Mouse (Mus musculus) brown adipose tissue, adult 24 weeks (tissue): ENCODE measurements around the gene Btf3l4. TPM values are rescaled to one million over a fixed set of nuclear protein-coding genes. Genes with fewer than 3 reads are reported as not detected.

Experiments used
- H3K27ac ChIP-seq: fragments of 200-500 bp; replicated peaks from 2 replicates; pipeline ENCODE4 v1.5.1; 2012; ENCODE audit warnings: low read depth, mild to moderate bottlenecking, low read length
- H3K4me1 ChIP-seq: fragments of 200-500 bp; 2 replicates; pipeline ENCODE4 v1.6.1; 2012; ENCODE audit warnings: low read length, mixed read lengths; ENCODE audit not compliant: control insufficient read depth, insufficient read depth, insufficient read length
- H3K4me3 ChIP-seq: fragments of 200-500 bp; 2 replicates; pipeline ENCODE4 v1.5.1; 2012; ENCODE audit warnings: low read depth, mild to moderate bottlenecking, low read length, moderate library complexity; ENCODE audit not compliant: insufficient read depth
- polyA plus RNA-seq: library from polyadenylated mRNA; stranded (reverse); fragments of >200 nt; gene quantifications from 2 replicates; pipeline ENCODE4 v1.2.4, GENCODE M21; 2012; ENCODE audit not compliant: missing spikeins, insufficient read depth, insufficient read length

The Btf3l4 gene
- polyA plus RNA-seq, result 142 and 218 TPM in 2 replicates

GRCm38 (mm10) chr4:108832916-108833827 lies at the start of gene Btf3l4:
Btf3l4 (minus strand) TSS chr4:108833614.
- H3K27ac ChIP-seq, result peak within 1 kb of the TSS; percentile 98
- H3K4me1 ChIP-seq, result peaks cover 5% of the 10 kb centered on the region; the same call in 1 of the 2 replicates
- peak within 1 kb of the TSS; percentile 98 for H3K4me3 ChIP-seq

- H3K4me3 ChIP-seq, result peak within 1 kb of the TSS; percentile 47
- no peak within 1 kb of the TSS for H3K27ac ChIP-seq
- H3K4me1 ChIP-seq, result no peaks in the 10 kb centered on the region; the same call in 1 of the 2 replicates
Measured at GRCm38 (mm10) chr4:108878963-108879822, 45.8 kb upstream of the Btf3l4 start, which contains the start of gene Rab3b. Rab3b (plus strand) TSS chr4:108879063.

- Histone ChIP-seq H3K4me1 (no peaks in the 10 kb centered on the region; the same call in 1 of the 2 replicates), H3K4me3 (no peak overlapping the region), H3K27ac (no peak overlapping the region)
Measured at GRCm38 (mm10) chr4:108877901-108878300, 44.5 kb upstream of the Btf3l4 start.

GRCm38 (mm10) chr4:108873746-108874145 lies 40.3 kb upstream of the Btf3l4 start:
- H3K4me1 ChIP-seq, result no peaks in the 10 kb centered on the region
- no peak overlapping the region for H3K27ac ChIP-seq
- H3K4me3 ChIP-seq, result no peak overlapping the region

- no peaks in the 10 kb centered on the region for H3K4me1 ChIP-seq
- no peak overlapping the region for H3K27ac ChIP-seq
- H3K4me3 ChIP-seq, result no peak overlapping the region
Measured at GRCm38 (mm10) chr4:108869730-108870374, 36.4 kb upstream of the Btf3l4 start.

GRCm38 (mm10) chr4:108866806-108867205 lies 33.4 kb upstream of the Btf3l4 start:
- H3K4me3 ChIP-seq, result no peak overlapping the region
- H3K27ac ChIP-seq, result no peak overlapping the region
- H3K4me1 ChIP-seq, result no peaks in the 10 kb centered on the region

GRCm38 (mm10) chr4:108848505-108848848 lies 15.1 kb upstream of the Btf3l4 start, which contains the start of gene A730015C16Rik:
A730015C16Rik (minus strand) TSS chr4:108848619.
- peak within 1 kb of the TSS; percentile 89 for H3K27ac ChIP-seq
- H3K4me1 ChIP-seq, result peaks cover 6% of the 10 kb centered on the region; the same call in 1 of the 2 replicates
- H3K4me3 ChIP-seq, result peak within 1 kb of the TSS; percentile 93

- H3K4me3 ChIP-seq, result peak within 1 kb of the TSS; percentile 93
Measured at GRCm38 (mm10) chr4:108847715-108848504, 14.5 kb upstream of the Btf3l4 start, which contains the start of gene Kti12. Kti12 (plus strand) TSS chr4:108847785.

GRCm38 (mm10) chr4:108845824-108846569 lies 12.6 kb upstream of the Btf3l4 start:
- no peak overlapping the region for H3K4me3 ChIP-seq
- peaks cover 6% of the 10 kb centered on the region; the same call in 1 of the 2 replicates for H3K4me1 ChIP-seq
- no peak overlapping the region for H3K27ac ChIP-seq

More at GRCm38 (mm10) chr4:108847715-108848504, 14.5 kb upstream of the Btf3l4 start, which contains the start of gene Kti12:
- Histone ChIP-seq H3K27ac (peak within 1 kb of the TSS; percentile 89), H3K4me1 (peaks cover 6% of the 10 kb centered on the region; the same call in 1 of the 2 replicates)

- Histone ChIP-seq H3K27ac (no peak overlapping the region), H3K4me3 (no peak overlapping the region), H3K4me1 (peaks cover 2% of the 10 kb centered on the region; the same call in 1 of the 2 replicates)
Measured at GRCm38 (mm10) chr4:108843336-108843735, 9.9 kb upstream of the Btf3l4 start.

- H3K27ac ChIP-seq, result no peak overlapping the region
- peaks cover 1% of the 10 kb centered on the region; the same call in 1 of the 2 replicates for H3K4me1 ChIP-seq
- no peak overlapping the region for H3K4me3 ChIP-seq
Measured at GRCm38 (mm10) chr4:108841920-108842578, 8.6 kb upstream of the Btf3l4 start.

- H3K4me3 ChIP-seq, result no peak overlapping the region
- H3K27ac ChIP-seq, result no peak overlapping the region
- peaks cover 5% of the 10 kb centered on the region; the same call in 1 of the 2 replicates for H3K4me1 ChIP-seq
Measured at GRCm38 (mm10) chr4:108838031-108838430, 4.6 kb upstream of the Btf3l4 start.

- H3K4me3 ChIP-seq, result peak overlapping the region; percentile 97
Measured at GRCm38 (mm10) chr4:108835496-108835895, 2.1 kb upstream of the Btf3l4 start.

More at GRCm38 (mm10) chr4:108835496-108835895, 2.1 kb upstream of the Btf3l4 start:
- Histone ChIP-seq H3K4me1 (peaks cover 5% of the 10 kb centered on the region; the same call in 1 of the 2 replicates), H3K27ac (peak overlapping the region; percentile 96; the same call in 1 of the 2 replicates)
